Mouse (Mus musculus) megakaryocyte progenitor cell, adult 5-6 weeks (primary cell): Measurements from ENCODE around the gene Rab37. TPM values are rescaled to one million over a fixed set of nuclear protein-coding genes. Genes with fewer than 3 reads are reported as not detected.

ENCODE experiments used
- ATAC-seq: replicated peaks from 2 replicates; pipeline ENCODE4 v1.8.0; 2016; ENCODE audit warnings: mild to moderate bottlenecking, moderate TSS enrichment, inconsistent platforms; ENCODE audit not compliant: poor library complexity
- total RNA-seq, 2 experiments: library from RNA; stranded (forward) in 1 of 2; stranded (reverse) in 1 of 2; fragments of 157-497, 149-512 nt in 1 of 2; fragments of 200-1000 nt in 1 of 2; gene quantifications; 2 replicates each; pipeline versions ENCODE4 v1.2.3 to v1.2.4; 2015 to 2017

The Rab37 gene
- 4.6 and 9.6 TPM in 2 replicates for total RNA-seq (2015)
- total RNA-seq (2017), result 8.5 and 13.9 TPM in 2 replicates

GRCm38 (mm10) chr11:115091362-115091901 is at the start of gene Rab37:
Gene Rab37 (plus strand): TSS chr11:115091431.
- peak; percentile 70 for ATAC-seq

- ATAC-seq, result no peak
These were observed 43.0 kb upstream of the Rab37 start, which contains the start of gene Cd300ld3 for GRCm38 (mm10) chr11:115048259-115048658. Gene Cd300ld3 (minus strand): TSS chr11:115048409.

GRCm38 (mm10) chr11:115049282-115049895 is 41.8 kb upstream of the Rab37 start:
- peak; percentile 46; the same call in 1 of the 2 replicates for ATAC-seq

- ATAC-seq, result peak; percentile 88
These were observed 39.0 kb upstream of the Rab37 start for GRCm38 (mm10) chr11:115052206-115052605.

DNA sequence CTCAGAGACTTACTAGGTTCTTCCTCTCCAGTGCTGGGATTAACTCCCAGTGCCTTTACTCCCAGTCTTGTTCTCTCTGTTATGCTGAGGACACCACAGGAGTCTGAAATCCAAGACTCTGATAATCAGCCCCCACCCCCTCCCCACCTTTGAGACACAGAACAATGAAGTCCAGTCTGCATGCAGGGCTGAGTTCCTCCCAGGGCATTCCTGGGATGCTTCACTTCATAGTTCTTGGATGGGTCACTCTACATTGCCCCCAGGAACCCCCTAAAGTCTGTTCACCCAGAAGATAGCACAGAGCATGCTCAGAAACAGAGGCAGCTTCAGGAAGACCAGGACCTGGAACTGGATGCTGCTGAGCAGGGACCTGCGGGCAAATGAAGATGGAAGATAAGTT is 38.2 kb upstream of the Rab37 start:
- no peak for ATAC-seq

GRCm38 (mm10) chr11:115054537-115054936 is 36.7 kb upstream of the Rab37 start:
- ATAC-seq, result no peak

- no peak; the same call in 1 of the 2 replicates for ATAC-seq
These were observed 32.5 kb upstream of the Rab37 start for GRCm38 (mm10) chr11:115058701-115059100.

DNA sequence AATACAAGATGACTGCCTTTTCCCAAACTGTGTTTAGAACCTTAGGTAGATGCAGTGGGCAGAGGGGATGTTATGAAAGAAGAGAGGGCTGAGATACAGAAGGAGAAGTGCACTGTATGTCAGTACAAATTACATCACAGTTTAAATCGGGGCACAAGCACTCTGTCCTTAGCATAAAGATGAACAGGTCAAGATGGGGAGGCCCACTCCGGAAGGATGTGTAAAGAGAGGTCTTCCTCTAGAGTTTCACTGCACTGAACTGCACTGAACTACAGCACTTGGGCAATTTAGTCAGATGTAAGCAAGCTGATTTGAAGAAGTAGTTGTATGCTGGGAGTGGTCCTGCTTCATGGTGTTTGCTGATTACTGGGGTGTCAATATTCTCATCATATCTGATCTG is 31.4 kb upstream of the Rab37 start:
- peak; percentile 57 for ATAC-seq

GRCm38 (mm10) chr11:115062077-115062476 is 29.2 kb upstream of the Rab37 start, which contains the start of gene Cd300e:
Gene Cd300e (minus strand): TSS chr11:115062177.
- peak; percentile 21; the same call in 1 of the 2 replicates for ATAC-seq

GRCm38 (mm10) chr11:115066768-115067167 is 24.5 kb upstream of the Rab37 start:
- peak; percentile 60 for ATAC-seq

DNA sequence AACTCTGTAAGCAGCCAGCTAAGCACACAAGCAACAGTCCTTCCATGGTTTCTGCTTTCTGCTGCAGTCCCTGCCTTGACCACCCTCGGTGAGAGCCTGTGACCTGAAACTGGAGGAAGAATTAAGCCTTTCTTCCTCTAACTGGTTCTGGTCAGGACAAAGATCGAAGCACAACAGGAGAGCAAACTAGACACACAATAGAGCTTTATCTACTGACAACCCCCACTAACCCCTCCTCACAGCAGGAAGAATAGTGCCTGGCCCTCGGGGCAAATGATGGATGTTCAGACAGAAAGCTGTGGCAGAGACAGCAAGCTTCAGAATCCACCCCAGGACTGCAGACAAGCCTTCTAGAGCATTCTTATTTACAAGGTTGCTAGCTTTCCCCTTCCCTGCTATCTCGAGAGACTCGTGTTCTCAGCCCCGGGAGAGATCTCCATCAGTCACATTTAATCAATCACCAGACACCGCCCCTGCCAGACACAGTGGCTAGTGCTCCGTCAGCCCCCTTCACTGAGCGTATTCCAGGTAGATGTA is 20.1 kb upstream of the Rab37 start:
- ATAC-seq, result no peak

- ATAC-seq, result peak; percentile 68
These were observed 19.5 kb upstream of the Rab37 start for GRCm38 (mm10) chr11:115071631-115072294.

- ATAC-seq, result no peak
These were observed 18.2 kb upstream of the Rab37 start for GRCm38 (mm10) chr11:115073002-115073401.

DNA sequence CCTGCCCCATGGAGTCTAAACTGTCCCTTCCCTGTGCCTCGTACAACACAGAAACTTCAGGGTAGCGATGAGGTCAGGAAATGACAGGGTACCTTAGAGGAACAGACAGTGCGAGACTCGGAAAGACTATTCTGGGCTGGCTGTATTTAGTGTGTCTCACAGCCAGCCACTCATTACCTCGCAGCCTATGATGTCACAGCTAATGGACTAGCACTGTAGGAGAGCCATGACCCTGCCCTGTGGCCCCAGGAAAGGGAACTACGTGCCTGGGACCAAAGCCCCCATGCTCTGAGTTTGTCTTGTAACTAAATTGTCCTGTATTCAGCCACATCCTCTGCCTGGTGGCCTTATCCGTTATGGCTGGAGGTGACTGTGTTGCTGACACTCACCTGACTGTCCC is 15.8 kb upstream of the Rab37 start:
- no peak for ATAC-seq

- no peak for ATAC-seq
These were observed 15.4 kb upstream of the Rab37 start for GRCm38 (mm10) chr11:115075859-115076258.

- ATAC-seq, result no peak
These were observed 13.8 kb upstream of the Rab37 start for GRCm38 (mm10) chr11:115077436-115077835.

- ATAC-seq, result no peak
These were observed 12.6 kb upstream of the Rab37 start for GRCm38 (mm10) chr11:115078680-115079079.

DNA sequence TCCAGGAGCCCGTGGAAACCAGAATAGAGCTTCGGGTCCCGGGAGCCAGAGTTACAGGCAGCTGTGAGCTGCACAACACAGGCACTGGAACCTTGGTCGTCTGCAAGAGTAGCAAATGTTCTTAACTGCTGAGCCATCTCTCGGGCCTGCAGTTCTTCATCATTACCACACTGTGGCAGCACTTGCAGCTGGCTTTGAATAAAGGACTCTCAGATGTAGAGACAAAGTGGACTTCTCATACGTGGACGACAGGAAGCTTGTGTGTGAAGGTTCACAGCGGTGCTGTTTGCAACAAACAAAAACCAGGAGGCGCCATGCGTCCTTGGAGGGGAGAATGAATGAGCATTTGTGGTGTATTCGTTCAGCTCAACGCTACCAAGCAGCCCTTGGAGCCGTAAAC is 10.3 kb upstream of the Rab37 start:
- ATAC-seq, result peak; percentile 73

DNA sequence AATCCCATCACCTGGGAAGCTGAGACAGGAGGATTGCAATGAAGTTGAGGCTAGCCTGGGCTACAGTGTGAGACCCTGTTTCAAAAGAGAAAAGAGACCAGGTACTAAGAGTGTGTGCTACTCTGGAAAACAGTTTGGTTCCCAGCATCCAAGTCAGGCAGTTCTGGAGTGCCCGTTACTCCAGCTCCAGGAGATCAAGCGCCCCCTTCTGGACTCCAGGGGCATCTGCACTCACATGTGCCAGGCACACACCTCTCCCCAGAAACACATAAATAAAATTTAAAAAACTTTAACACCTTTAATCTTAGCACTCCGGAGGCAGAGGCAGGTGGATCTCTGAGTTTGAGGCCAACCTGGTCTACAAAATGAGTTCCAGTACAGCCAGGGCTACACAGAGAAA is 9.9 kb upstream of the Rab37 start:
- ATAC-seq, result no peak

GRCm38 (mm10) chr11:115082196-115082595 is 9.0 kb upstream of the Rab37 start:
- no peak for ATAC-seq

DNA sequence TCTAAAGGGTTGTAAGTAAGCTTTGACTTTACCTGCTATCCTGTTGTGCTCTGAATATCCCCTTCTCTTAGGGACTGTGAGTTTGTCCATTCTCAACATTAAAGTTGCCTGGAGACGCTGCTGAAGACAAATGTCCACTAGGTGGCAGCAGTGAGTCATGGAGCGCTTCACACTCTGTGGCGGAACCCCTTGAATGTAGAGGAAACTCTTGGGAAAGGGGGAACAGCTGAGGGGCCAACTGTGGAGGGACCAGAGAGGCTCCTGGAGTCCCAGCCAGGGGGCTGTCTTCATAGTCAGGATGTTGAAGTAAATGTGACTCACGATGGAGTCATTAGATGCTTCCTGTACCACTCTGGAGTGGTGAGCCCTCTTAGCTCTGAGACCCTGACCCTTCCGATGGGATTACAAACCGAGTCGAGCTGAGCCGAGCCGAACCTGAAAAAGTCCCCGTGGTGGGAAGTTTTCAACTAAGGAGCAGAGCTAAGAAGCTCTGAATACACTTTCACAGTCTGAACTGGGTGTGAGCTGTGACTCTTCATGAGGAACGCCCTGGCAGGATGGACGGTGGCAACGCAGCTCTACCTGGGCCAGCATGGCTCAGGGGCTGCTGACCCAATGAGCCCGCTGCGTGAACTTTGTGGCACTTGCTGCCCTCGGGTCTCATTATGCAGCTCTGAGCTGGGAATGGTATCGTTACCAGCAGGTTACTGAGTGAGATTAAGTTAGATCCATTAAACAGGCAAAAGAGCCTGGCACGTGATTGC is 7.7 kb upstream of the Rab37 start:
- peak; percentile 86 for ATAC-seq
